Mouse (Mus musculus) R1 (cell line): ENCODE results near the gene Dhh.
A peak's percentile ranks its signal among the peaks of the same experiment; 100 is the strongest.

Experiments
- DNase-seq: peaks from one replicate; pipeline ENCODE4 v3.0.0-alpha.2; 2018; ENCODE audit warnings: low read depth, low spot score

Dhh gene

DNA sequence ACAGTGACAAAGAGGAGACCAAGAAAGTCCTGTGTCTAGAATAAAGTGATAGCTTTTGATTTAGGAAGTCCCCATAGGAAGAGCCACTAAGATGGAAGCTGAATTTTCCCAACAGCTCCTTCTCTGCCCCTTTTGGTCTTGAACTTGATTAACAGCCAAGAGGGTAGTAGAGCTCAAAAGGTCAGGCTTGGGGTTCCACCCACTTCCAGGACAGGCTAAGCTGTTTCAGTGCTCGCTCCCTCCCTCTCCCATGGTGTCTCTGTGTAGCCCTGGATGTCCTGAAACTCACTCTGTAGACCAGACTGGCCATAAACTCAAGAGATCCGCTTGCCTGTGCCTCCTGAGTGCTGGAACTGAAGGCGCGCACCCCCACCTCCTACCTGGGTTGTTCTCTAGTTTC is 17.7 kb upstream of the Dhh start:
- no peak for DNase-seq

GRCm38 (mm10) chr15:98914903-98915302 is 16.6 kb upstream of the Dhh start:
- DNase-seq = peak; percentile 75

DNA sequence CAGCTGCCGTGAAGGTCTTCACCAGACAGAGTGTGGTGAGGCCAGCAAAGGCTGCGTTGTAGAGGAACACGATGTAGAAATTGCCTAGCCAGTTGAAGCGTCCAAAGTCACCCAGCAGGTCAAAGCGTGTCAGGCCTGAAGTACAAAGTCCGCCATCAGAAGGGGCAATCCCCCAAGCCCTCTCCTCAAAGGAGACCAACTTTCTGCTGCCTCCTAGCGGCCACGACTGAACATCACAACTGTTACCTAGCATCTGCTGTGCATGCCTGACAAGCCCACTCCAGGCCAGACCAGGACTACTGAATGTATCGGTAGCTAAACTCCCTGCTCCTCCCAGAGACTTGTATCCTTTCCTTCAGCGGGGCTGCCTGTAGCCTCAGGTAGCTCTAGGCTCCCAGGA is 6.4 kb upstream of the Dhh start:
- peak; percentile 83 for DNase-seq

GRCm38 (mm10) chr15:98902600-98902999 is 4.3 kb upstream of the Dhh start:
- DNase-seq = no peak

DNA sequence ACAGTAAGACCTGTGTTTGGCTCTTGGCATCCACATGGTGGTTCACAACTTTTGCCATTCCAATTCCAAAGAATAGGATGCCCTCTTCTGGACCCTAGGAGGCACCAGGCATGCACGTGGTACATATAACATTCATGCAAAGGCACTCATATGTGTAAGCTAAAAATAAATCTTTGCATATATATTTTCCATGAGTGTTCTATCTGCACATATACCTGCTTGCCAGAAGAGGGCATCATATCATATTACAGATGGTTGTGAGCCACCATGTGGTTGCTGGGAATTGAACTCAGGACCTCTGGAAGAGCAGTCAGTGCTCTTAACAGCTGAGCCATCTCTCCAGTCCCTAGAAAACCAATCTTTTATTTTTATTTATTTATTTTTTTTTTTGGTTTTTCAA is 3.2 kb upstream of the Dhh start:
- DNase-seq = no peak

- DNase-seq = peak; percentile 44
These were observed 845 bp downstream of the Dhh start for GRCm38 (mm10) chr15:98897495-98897894.

GRCm38 (mm10) chr15:98895635-98896589 is 2.4 kb downstream of the Dhh start:
- peak; percentile 70 for DNase-seq

DNA sequence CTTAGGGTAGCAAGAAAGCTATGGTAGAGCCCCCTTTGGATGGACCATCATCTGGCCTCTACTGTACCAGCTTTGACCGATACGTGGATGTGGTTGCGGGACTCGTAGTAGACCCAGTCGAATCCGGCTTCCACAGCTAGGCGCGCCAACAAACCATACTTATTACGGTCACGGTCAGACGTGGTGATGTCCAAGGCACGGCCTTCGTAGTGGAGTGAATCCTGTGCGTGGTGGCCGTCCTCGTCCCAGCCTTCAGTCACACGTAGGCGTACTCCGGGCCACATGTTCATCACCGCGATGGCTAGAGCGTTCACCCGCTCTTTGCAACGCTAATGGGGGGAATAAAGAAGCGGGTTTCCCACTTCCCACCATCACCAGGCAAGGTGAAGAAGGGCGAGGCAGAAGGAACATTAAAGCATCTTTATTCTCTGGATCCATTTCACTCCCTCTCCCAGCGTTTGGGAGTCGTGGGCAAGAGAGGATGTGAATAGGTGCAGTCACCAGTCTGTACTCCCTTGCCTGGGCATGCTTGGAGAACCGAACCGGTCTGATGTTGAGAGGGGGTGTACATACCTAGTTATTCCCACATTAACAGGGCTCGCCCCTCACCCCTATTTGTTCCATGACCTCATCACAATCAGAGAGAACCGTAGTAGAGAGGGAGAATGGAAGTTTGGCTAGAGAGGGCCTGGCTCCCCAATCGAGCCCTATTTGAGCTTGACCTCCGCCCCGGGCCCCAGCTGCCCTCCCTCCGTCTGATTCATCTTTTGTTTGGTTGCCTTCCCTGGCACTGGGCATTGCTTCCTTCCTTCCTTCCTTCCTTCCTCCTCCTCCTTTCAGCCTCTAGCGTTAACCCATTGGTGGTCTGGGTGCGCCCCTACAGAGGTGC is 3.4 kb downstream of the Dhh start:
- DNase-seq = peak; percentile 46

GRCm38 (mm10) chr15:98893940-98894745 is 4.2 kb downstream of the Dhh start, which contains the start of gene Rhebl1:
Gene Rhebl1, minus strand, starts transcription at chr15:98894540.
- no peak for DNase-seq

DNA sequence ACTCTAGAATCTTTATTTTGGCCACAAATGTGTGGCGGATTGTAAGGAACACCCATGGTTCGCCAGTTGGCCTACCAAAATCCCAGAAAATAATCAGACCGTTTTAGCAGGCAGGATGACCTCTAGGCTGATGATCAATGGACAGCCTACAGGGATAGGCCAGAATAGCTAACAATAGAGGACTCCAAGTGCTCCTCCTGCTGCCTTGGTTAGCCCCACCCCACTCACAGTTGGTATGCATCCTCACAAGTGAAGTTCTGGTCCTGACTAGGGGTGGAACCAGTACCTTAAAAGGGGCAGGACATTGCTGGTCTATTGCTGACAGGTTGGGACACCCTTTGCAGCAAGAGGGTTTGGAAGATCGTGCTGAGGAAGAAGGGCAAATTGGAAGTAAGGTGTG is 5.3 kb downstream of the Dhh start:
- peak; percentile 68 for DNase-seq

GRCm38 (mm10) chr15:98891907-98892606 is 6.3 kb downstream of the Dhh start:
- peak; percentile 87 for DNase-seq

- DNase-seq = peak; percentile 90
These were observed 7.1 kb downstream of the Dhh start for GRCm38 (mm10) chr15:98891198-98891742.

DNA sequence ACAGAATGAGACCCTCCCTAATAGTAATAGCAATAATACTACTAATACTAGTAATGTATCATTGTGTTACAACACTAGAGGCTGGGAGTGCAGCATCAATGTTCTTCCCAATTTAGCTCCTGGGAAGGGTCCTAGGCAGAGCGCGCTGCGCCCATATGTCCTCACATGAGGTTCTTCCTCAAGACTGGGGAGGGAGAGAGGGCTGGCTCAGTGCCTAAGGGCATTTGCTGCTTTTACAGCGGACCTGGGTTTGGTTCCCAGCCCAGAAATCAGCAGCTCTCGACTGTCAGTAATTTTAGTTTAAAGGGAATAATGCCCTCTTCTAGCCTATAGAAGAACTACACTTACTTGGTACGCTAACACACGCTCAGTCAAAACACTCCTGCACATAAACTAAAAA is 10.8 kb downstream of the Dhh start:
- DNase-seq = no peak

- no peak for DNase-seq
These were observed 11.5 kb downstream of the Dhh start for GRCm38 (mm10) chr15:98886667-98887387.

- DNase-seq = no peak
These were observed 14.2 kb downstream of the Dhh start for GRCm38 (mm10) chr15:98884106-98884505.

- DNase-seq = no peak
These were observed 14.7 kb downstream of the Dhh start for GRCm38 (mm10) chr15:98883661-98884060.

- DNase-seq = no peak
These were observed 16.7 kb downstream of the Dhh start for GRCm38 (mm10) chr15:98881656-98882008.

- DNase-seq = peak; percentile 99
These were observed 17.2 kb downstream of the Dhh start for GRCm38 (mm10) chr15:98880978-98881655.

DNA sequence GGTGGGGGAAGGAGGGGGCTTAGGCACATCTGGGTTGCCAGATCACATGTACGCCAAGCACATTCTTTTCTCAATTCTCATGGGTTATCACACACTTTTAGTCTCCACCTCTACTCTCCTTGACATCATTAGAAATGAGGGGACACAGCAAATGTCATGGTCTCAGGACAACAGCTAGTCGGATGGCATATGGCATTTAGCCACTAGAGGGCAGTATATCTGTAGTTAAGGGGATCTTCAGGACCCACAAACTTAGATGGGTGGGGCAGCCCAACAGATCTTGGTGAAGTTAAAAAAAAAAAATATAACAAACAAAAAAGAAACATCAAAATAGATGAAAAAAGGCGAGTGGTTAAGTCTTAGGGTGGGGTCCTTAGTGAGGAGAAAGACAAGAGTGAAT is 21.0 kb downstream of the Dhh start:
- peak; percentile 84 for DNase-seq
